ENCODE assay signal across 11 mouse cellular contexts in the genomic region with DNA sequence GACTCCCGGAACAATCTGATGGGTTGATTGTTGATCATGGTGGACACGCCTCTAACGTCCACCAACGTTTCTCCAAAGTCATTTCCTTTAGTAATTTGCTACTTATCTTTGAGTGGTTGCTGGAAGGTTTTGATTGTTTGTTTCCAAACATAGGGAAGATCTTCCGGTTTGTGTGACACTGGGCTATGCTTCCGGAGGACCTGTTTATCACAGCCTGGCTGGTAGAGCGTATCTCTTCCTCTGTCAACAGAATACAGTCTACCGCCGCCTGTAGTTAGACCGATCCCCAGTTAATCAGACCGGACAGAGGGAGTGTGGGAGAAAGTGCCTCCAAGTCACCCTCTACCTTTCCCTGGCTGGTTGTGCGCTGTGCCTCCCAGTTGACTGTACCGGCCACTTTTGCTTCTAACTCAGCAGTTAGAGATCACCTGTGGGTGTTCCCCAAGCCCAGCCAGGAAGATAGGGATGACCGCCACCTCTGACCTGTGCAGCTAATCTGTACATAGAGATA.
A peak's percentile ranks its signal among the peaks of the same experiment; 100 is the strongest.
DNase-seq lines count a peak whose midpoint lies in the region; ATAC-seq and TF ChIP-seq lines count a peak whose summit lies in the region.
"Had no signal": no experiment of that assay in that cellular context is flagged by ENCODE, and none has a peak within 500 bp of the region (broad histone marks: within the 10 kb centered on the region; RNA-seq: fewer than 3 reads in every experiment).

No protein-coding gene starts in this region.

- WGBS in lung, postnatal 0 days: 63% methylated on average over 14 of the region's 14 CpGs
- 67% methylated on average over 14 of the region's 14 CpGs for WGBS in stomach, postnatal 0 days

- TF ChIP-seq CTCF in lung, postnatal 0 days (IDR thresholded peaks at IDR 0.05): peak; percentile 29; the same call in 1 of the 2 replicates
- no peak for TF ChIP-seq CTCF in stomach, postnatal 0 days (IDR thresholded peaks at IDR 0.05; ENCODE audit: low read depth)

- peaks cover 4% of the 10 kb centered on the region; the same call in 1 of the 2 replicates for H3K4me1 ChIP-seq in lung, postnatal 0 days (ENCODE audit: insufficient read depth, low read depth, low read length)
- H3K4me1 ChIP-seq in stomach, postnatal 0 days (replicated peaks; ENCODE audit: control insufficient read depth, insufficient read depth): 0 out of 2 replicates have a peak, but pooled peaks cover 2% of the 10 kb centered on the region

- H3K4me3 ChIP-seq in lung, postnatal 0 days (ENCODE audit: low read depth, low read length): no peak overlapping the region
- no peak overlapping the region for H3K4me3 ChIP-seq in stomach, postnatal 0 days (ENCODE audit: low read depth, low read length)
- H3K4me3 ChIP-seq: embryonic facial prominence, embryonic 12.5 days; heart, embryonic 15.5 days had no signal

- H3K27me3 ChIP-seq in lung, postnatal 0 days (replicated peaks; ENCODE audit: insufficient read depth, low read length): no peaks in the 10 kb centered on the region
- no peaks in the 10 kb centered on the region for H3K27me3 ChIP-seq in stomach, postnatal 0 days (ENCODE audit: control insufficient read depth, insufficient read depth, low read length)
- H3K27me3 ChIP-seq: heart, embryonic 15.5 days had no signal

- H3K9ac ChIP-seq in lung, postnatal 0 days (replicated peaks; ENCODE audit: low read depth): no peak overlapping the region
- H3K9ac ChIP-seq in stomach, postnatal 0 days (ENCODE audit: low read length): no peak overlapping the region
- H3K9ac ChIP-seq: embryonic facial prominence, embryonic 12.5 days; heart, embryonic 15.5 days had no signal

- intact Hi-C loops in heart, postnatal 10 days (cut with DNase I): loop anchor here (10.0 kb wide), 1 partner anchor 265 kb away; no protein-coding TSS in a partner anchor

- no peaks in the 10 kb centered on the region for H3K36me3 ChIP-seq in lung, postnatal 0 days (ENCODE audit: insufficient read depth, low read length)
- no peaks in the 10 kb centered on the region for H3K36me3 ChIP-seq in stomach, postnatal 0 days (ENCODE audit: control insufficient read depth, insufficient read depth, low read length)
- H3K36me3 ChIP-seq: heart, embryonic 15.5 days had no signal

- H3K27ac ChIP-seq in lung, postnatal 0 days (ENCODE audit: low read length): peak overlapping the region; percentile 71
- peak overlapping the region; percentile 94 for H3K27ac ChIP-seq in stomach, postnatal 0 days (replicated peaks)

- 0 out of 2 replicates have a peak overlapping the region, but pooled peaks have one; percentile 11 for H3K4me2 ChIP-seq in lung, postnatal 0 days (replicated peaks; ENCODE audit: low read depth, low read length)
- H3K4me2 ChIP-seq in stomach, postnatal 0 days (replicated peaks; ENCODE audit: low read depth): 0 out of 2 replicates have a peak overlapping the region, but pooled peaks have one; percentile 14
- H3K4me2 ChIP-seq: embryonic facial prominence, embryonic 12.5 days; heart, embryonic 15.5 days had no signal

- TF ChIP-seq EP300 in lung, postnatal 0 days (IDR thresholded peaks at IDR 0.05): peak; percentile 78
- TF ChIP-seq EP300 in stomach, postnatal 0 days (optimal IDR thresholded peaks at IDR 0.05): no peak

- peak; percentile 59 for ATAC-seq in lung, postnatal 0 days
- ATAC-seq in stomach, postnatal 0 days (ENCODE audit: low FRiP score, low TSS enrichment): peak; percentile 19

- DNase-seq in lung, postnatal 0 days (ENCODE audit: low spot score): peak; percentile 61
- no peak for DNase-seq in lung, postnatal 14 days
- peak; percentile 23 to 27 for DNase-seq in heart, postnatal 10 days
- DNase-seq in liver: peak; percentile 29
- peak; percentile 57 for DNase-seq in stomach, postnatal 0 days (ENCODE audit: low spot score)
- DNase-seq in urinary bladder, adult 2 months (ENCODE audit: low spot score): no peak
- DNase-seq in thymus, postnatal 36 days: no peak
- no peak for DNase-seq in layer of hippocampus, adult 9-10 months (ENCODE audit: low spot score)
- DNase-seq: cerebellum, adult 11 months had no signal

- H3K9me3 ChIP-seq in lung, postnatal 0 days (ENCODE audit: low read length): no peaks in the 10 kb centered on the region
- H3K9me3 ChIP-seq in stomach, postnatal 0 days (ENCODE audit: control insufficient read depth, low read length): no peaks in the 10 kb centered on the region
- H3K9me3 ChIP-seq: embryonic facial prominence, embryonic 12.5 days; heart, embryonic 15.5 days had no signal

Comparison
In these comparisons a context has a peak if more than half of its experiments do, and no peak if none do; other contexts are left out.
1. DNase-seq: peak in lung, postnatal 0 days (single experiment), heart, postnatal 10 days (2 of 2), liver (single experiment) and stomach, postnatal 0 days (single experiment); none in lung, postnatal 14 days (single experiment), urinary bladder, adult 2 months (single experiment), thymus, postnatal 36 days (0 of 2) and layer of hippocampus, adult 9-10 months (single experiment).